Mouse (Mus musculus) liver, embryonic 15.5 days (tissue): Measurements from ENCODE around the gene Rsl1d1. TPM values are rescaled to one million over a fixed set of nuclear protein-coding genes. Genes with fewer than 3 reads are reported as not detected.
A peak's percentile ranks its signal among the peaks of the same experiment; 100 is the strongest.
"Not testable (repeated sequence)": the region's sequence is repeated elsewhere in the genome, so short reads cannot be mapped to it uniquely, and the experiment has no call there.

Source experiments
- ATAC-seq: fragments of 200-750 bp; cut with Nextera tagmentation; 2 replicates; pipeline ENCODE4 v1.8.0; 2017; ENCODE audit warnings: moderate number of reproducible peaks, mild to moderate bottlenecking, moderate library complexity; ENCODE audit not compliant: insufficient read depth
- H3K27ac ChIP-seq: fragments of 300-500 bp; sonication (generic); replicated peaks from 2 replicates; pipeline ENCODE4 v1.5.1; 2015; ENCODE audit warnings: mild to moderate bottlenecking, inconsistent platforms
- H3K27me3 ChIP-seq: fragments of 300-500 bp; sonication (generic); 2 replicates; pipeline ENCODE4 v1.6.1; 2015; ENCODE audit warnings: mild to moderate bottlenecking, inconsistent platforms
- H3K36me3 ChIP-seq: fragments of 300-500 bp; sonication (generic); replicated peaks from 2 replicates; pipeline ENCODE4 v1.6.1; 2015; ENCODE audit warnings: moderate library complexity, mild to moderate bottlenecking, inconsistent platforms
- H3K4me1 ChIP-seq: fragments of 300-500 bp; sonication (generic); replicated peaks from 2 replicates; pipeline ENCODE4 v1.6.1; 2015; ENCODE audit warnings: inconsistent platforms
- H3K4me2 ChIP-seq: fragments of 300-500 bp; sonication (generic); 2 replicates; pipeline ENCODE4 v1.6.1; 2015; ENCODE audit warnings: moderate library complexity, mild to moderate bottlenecking, inconsistent platforms
- H3K4me3 ChIP-seq: fragments of 300-500 bp; sonication (generic); replicated peaks from 2 replicates; pipeline ENCODE4 v1.5.1; 2015; ENCODE audit warnings: mild to moderate bottlenecking, inconsistent platforms
- H3K9ac ChIP-seq: fragments of 300-500 bp; sonication (generic); 2 replicates; pipeline ENCODE4 v1.6.1; 2015; ENCODE audit warnings: moderate library complexity, mild to moderate bottlenecking, inconsistent platforms
- H3K9me3 ChIP-seq: fragments of 300-500 bp; sonication (generic); replicated peaks from 2 replicates; pipeline ENCODE4 v1.6.1; 2016; ENCODE audit warnings: inconsistent platforms
- WGBS: fragments of 180-500 bp; shearing (Covaris S2); methylation state at CpG from one replicate; pipeline ENCODE4 v1.1.7; 2015; ENCODE audit warnings: mixed read lengths; ENCODE audit not compliant: insufficient replicate concordance; 5-methylcytosine and 5-hydroxymethylcytosine counted together
- microRNA-seq: library from miRNA; unstranded; fragments of <30 nt; microRNA quantifications from one replicate; pipeline ENCODE4, GENCODE M21; 2016
- polyA plus RNA-seq: library from polyadenylated mRNA; unstranded; fragments of >200 nt; fragmentation: Nextera tagmentation; extraction: Ambion mirVana; gene quantifications from 2 replicates; pipeline ENCODE4 v1.2.1, GENCODE M21; 2015

Gene Rsl1d1
- polyA plus RNA-seq, 1 experiment from 2014 or later = 84.3 TPM

GRCm38 (mm10) chr16:11157721-11158120 lies 45.4 kb downstream of the Rsl1d1 start:
- not testable (repeated sequence) for H3K4me2 ChIP-seq, H3K9ac ChIP-seq, H3K4me1 ChIP-seq, ATAC-seq, H3K27ac ChIP-seq, H3K4me3 ChIP-seq, H3K9me3 ChIP-seq, H3K27me3 ChIP-seq
- peaks cover 72% of the 10 kb centered on the region for H3K36me3 ChIP-seq
- WGBS = 57% methylated on average over 3 of the region's 3 CpGs

GRCm38 (mm10) chr16:11154500-11154899 lies 48.6 kb downstream of the Rsl1d1 start:
- H3K4me1 ChIP-seq = no peaks in the 10 kb centered on the region
- H3K4me2 ChIP-seq = no peak overlapping the region
- no peak overlapping the region for H3K9ac ChIP-seq
- no peak for ATAC-seq
- H3K9me3 ChIP-seq = no peaks in the 10 kb centered on the region
- no peak overlapping the region for H3K27ac ChIP-seq
- no peak overlapping the region for H3K4me3 ChIP-seq
- H3K36me3 ChIP-seq = peaks cover 74% of the 10 kb centered on the region
- H3K27me3 ChIP-seq = no peaks in the 10 kb centered on the region

GRCm38 (mm10) chr16:11143706-11144483 lies 59.2 kb downstream of the Rsl1d1 start:
- H3K27ac ChIP-seq, H3K27me3 ChIP-seq, ATAC-seq, H3K9ac ChIP-seq, H3K4me3 ChIP-seq, H3K9me3 ChIP-seq, H3K4me2 ChIP-seq, H3K4me1 ChIP-seq: not testable (repeated sequence)
- peaks cover 83% of the 10 kb centered on the region for H3K36me3 ChIP-seq
- 21% methylated on average over 56 of the region's 56 CpGs for WGBS

Small RNA genes lying within 50 kb of the gene (microRNA-seq; reads per million reads assigned to microRNA genes)
- gene Gm23935 = 206 reads per million, percentile 60 among the genes with 10 or more reads in this experiment

Other genes starting within 250 kb of the Rsl1d1 start
- 2.4 and 2.6 TPM in 2 replicates for gene Snn, start 142.4 kb downstream of the Rsl1d1 start, polyA plus RNA-seq
- gene Litaf, start 137.2 kb downstream of the Rsl1d1 start, polyA plus RNA-seq = 39.3 and 44.5 TPM in 2 replicates
- 15.7 and 15.9 TPM in 2 replicates for gene Txndc11, start 68.7 kb downstream of the Rsl1d1 start, polyA plus RNA-seq
- gene Zc3h7a, start 26.9 kb downstream of the Rsl1d1 start, polyA plus RNA-seq = 33.2 and 38.4 TPM in 2 replicates
- 35.3 and 38.5 TPM in 2 replicates for gene Gspt1, start 51.0 kb upstream of the Rsl1d1 start, polyA plus RNA-seq
- not detected in 2 replicates for gene Tnfrsf17, start 110.5 kb upstream of the Rsl1d1 start, polyA plus RNA-seq
- gene Snx29, start 119.6 kb upstream of the Rsl1d1 start, polyA plus RNA-seq = 4.0 and 4.1 TPM in 2 replicates